Mouse (Mus musculus) cerebellum, adult 2 months (tissue): ENCODE measurements around the gene Prpsap2. TPM values are rescaled to one million over a fixed set of nuclear protein-coding genes. Genes with fewer than 3 reads are reported as not detected.

Experiments
- DNase-seq, 2 experiments: peaks; one replicate each; pipeline ENCODE4 v3.0.0; 2021
- H3K27ac ChIP-seq: fragments of 200-500 bp; 2 replicates; pipeline ENCODE4 v1.5.1; 2012; ENCODE audit warnings: low read length, control low read depth, inconsistent platforms; ENCODE audit not compliant: insufficient read depth
- H3K27me3 ChIP-seq: fragments of 200-500 bp; 2 replicates; pipeline ENCODE4 v1.6.1; 2012; ENCODE audit warnings: inconsistent platforms, mild to moderate bottlenecking, low read length, moderate library complexity; ENCODE audit not compliant: control insufficient read depth, insufficient read depth
- H3K4me1 ChIP-seq: fragments of 200-500 bp; 2 replicates; pipeline ENCODE4 v1.6.1; 2011; ENCODE audit warnings: low read length; ENCODE audit not compliant: control insufficient read depth, insufficient read depth
- H3K4me3 ChIP-seq: fragments of 200-500 bp; replicated peaks from 2 replicates; pipeline ENCODE3; 2011; ENCODE audit warnings: mild to moderate bottlenecking, low read depth, low read length, control low read depth; ENCODE audit not compliant: insufficient read depth
- CTCF ChIP-seq: fragments of 200-500 bp; IDR thresholded peaks from 2 replicates; pipeline ENCODE4 v1.5.1; 2011; ENCODE audit warnings: low read depth, mild to moderate bottlenecking, control low read depth, low read length, moderate library complexity, borderline replicate concordance; ENCODE audit not compliant: insufficient read depth
- POLR2A ChIP-seq: fragments of 200-500 bp; IDR thresholded peaks from 2 replicates; pipeline ENCODE4 v1.6.1; 2011; ENCODE audit warnings: low read length, control low read depth, borderline replicate concordance; ENCODE audit not compliant: insufficient read depth
- WGBS: fragments of 180-500 bp; shearing (Covaris S2); methylation state at CpG from one replicate; pipeline ENCODE4 v1.1.7; 2018; 5-methylcytosine and 5-hydroxymethylcytosine counted together
- polyA plus RNA-seq: library from polyadenylated mRNA; depleted of rRNA; stranded (reverse); fragments of >200 nt; gene quantifications from 2 replicates; pipeline ENCODE4 v1.2.3, GENCODE M21; 2012

Gene Prpsap2
- polyA plus RNA-seq, 1 experiment, result 41.1 TPM

GRCm38 (mm10) chr11:61732672-61733071 is 29.2 kb downstream of the Prpsap2 start:
- TF ChIP-seq POLR2A, result no peak
- no peak for TF ChIP-seq CTCF
- Histone ChIP-seq H3K27ac (no peak overlapping the region), H3K4me3 (no peak overlapping the region), H3K27me3 (no peaks in the 10 kb centered on the region), H3K4me1 (no peaks in the 10 kb centered on the region)
- no peak for DNase-seq
- 89% methylated on average over 7 of the region's 7 CpGs for WGBS

GRCm38 (mm10) chr11:61728037-61728436 is 33.9 kb downstream of the Prpsap2 start:
- WGBS, result 33% methylated on average over 2 of the region's 2 CpGs
- DNase-seq, result no peak

GRCm38 (mm10) chr11:61722077-61722476 is 39.8 kb downstream of the Prpsap2 start:
- TF ChIP-seq POLR2A (no peak), CTCF (no peak)
- WGBS, result 33% methylated on average over 5 of the region's 5 CpGs
- no peaks in the 10 kb centered on the region for H3K27me3 ChIP-seq
- no peak for DNase-seq
- no peak overlapping the region for H3K27ac ChIP-seq
- H3K4me1 ChIP-seq, result no peaks in the 10 kb centered on the region
- H3K4me3 ChIP-seq, result no peak overlapping the region

More at GRCm38 (mm10) chr11:61728037-61728436, 33.9 kb downstream of the Prpsap2 start:
- TF ChIP-seq CTCF (no peak), POLR2A (no peak)
- Histone ChIP-seq H3K27ac (no peak overlapping the region), H3K4me3 (no peak overlapping the region), H3K4me1 (no peaks in the 10 kb centered on the region), H3K27me3 (no peaks in the 10 kb centered on the region)

- H3K4me1 ChIP-seq, result no peaks in the 10 kb centered on the region
- TF ChIP-seq CTCF (no peak), POLR2A (no peak)
- no peak within 1 kb of the TSS for H3K4me3 ChIP-seq
- H3K27me3 ChIP-seq, result no peaks in the 10 kb centered on the region
- 83% methylated on average over 3 of the region's 3 CpGs for WGBS
- no peak for DNase-seq
- H3K27ac ChIP-seq, result no peak within 1 kb of the TSS
These were observed 41.3 kb downstream of the Prpsap2 start, which contains the start of gene Slc5a10 for GRCm38 (mm10) chr11:61720636-61721035. TSS of gene Slc5a10 (minus strand) at chr11:61720826.

- no peak for TF ChIP-seq CTCF
- TF ChIP-seq POLR2A, result no peak
- Histone ChIP-seq H3K27me3 (no peaks in the 10 kb centered on the region), H3K4me1 (no peaks in the 10 kb centered on the region), H3K4me3 (no peak overlapping the region), H3K27ac (no peak overlapping the region)
- WGBS, result 61% methylated on average over 8 of the region's 8 CpGs
- DNase-seq, result no peak
These were observed 42.1 kb downstream of the Prpsap2 start for GRCm38 (mm10) chr11:61719826-61720225.

GRCm38 (mm10) chr11:61719387-61719786 is 42.5 kb downstream of the Prpsap2 start:
- Histone ChIP-seq H3K27ac (no peak overlapping the region), H3K4me1 (no peaks in the 10 kb centered on the region), H3K4me3 (no peak overlapping the region), H3K27me3 (no peaks in the 10 kb centered on the region)
- DNase-seq, result no peak
- WGBS, result 46% methylated on average over 3 of the region's 3 CpGs
- TF ChIP-seq CTCF (no peak), POLR2A (no peak)

GRCm38 (mm10) chr11:61717990-61718389 is 43.9 kb downstream of the Prpsap2 start:
- TF ChIP-seq CTCF (no peak), POLR2A (no peak)
- Histone ChIP-seq H3K27me3 (no peaks in the 10 kb centered on the region), H3K27ac (no peak overlapping the region), H3K4me3 (no peak overlapping the region), H3K4me1 (no peaks in the 10 kb centered on the region)
- WGBS, result 58% methylated on average over 5 of the region's 5 CpGs
- DNase-seq, result no peak

- 54% methylated on average over 6 of the region's 6 CpGs for WGBS
- Histone ChIP-seq H3K4me3 (no peak overlapping the region), H3K27me3 (no peaks in the 10 kb centered on the region), H3K27ac (no peak overlapping the region), H3K4me1 (no peaks in the 10 kb centered on the region)
- peak in 1 of 2 experiments; percentile 28 for DNase-seq
- no peak for TF ChIP-seq POLR2A
- no peak for TF ChIP-seq CTCF
These were observed 46.8 kb downstream of the Prpsap2 start for GRCm38 (mm10) chr11:61715130-61715529.
